Mouse (Mus musculus): Measurements from ENCODE around the gene Ttc9b. TPM values are rescaled to one million over a fixed set of nuclear protein-coding genes. Genes with fewer than 3 reads are reported as not detected.

Gene Ttc9b
- 0.10 TPM in 1 of 2 replicates, not detected in the other for polyA plus RNA-seq (2015; fragmentation: Nextera tagmentation; extraction: Ambion mirVana)

DNA sequence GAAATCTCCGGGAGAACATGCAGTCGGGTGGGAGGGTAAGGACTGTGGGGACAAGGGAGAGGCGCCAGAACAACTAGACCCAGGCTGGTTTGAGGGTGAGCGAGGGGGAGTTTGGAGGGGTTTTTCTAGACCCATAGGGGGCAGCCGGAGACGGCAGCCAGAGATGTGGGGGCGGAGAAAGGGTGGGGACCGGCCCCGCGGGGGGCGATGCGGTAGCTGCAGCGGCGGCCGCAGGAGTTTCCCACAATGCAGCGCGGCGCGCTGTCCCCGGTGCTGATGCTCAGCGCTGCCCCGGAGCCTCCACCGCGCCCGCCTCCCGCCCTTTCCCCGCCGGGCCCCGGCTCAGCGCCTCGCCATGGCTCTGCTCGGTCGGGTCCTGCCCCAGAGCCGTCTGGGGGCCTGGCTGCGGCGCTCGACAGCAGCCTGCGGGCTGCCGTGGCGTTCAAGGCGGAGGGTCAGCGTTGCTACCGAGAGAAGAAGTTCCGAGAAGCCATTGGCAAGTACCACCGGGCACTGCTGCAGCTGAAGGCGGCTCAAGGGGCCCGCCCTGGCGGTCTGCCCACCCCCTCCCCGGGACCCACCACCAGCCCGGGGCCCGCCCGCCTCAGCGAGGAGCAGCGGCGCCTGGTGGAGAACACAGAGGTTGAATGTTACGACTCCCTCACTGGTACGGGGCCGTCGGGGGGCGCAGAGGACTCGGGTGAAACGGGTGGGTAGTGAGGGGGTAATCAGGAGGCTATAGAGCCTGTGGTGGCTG is at the start of gene Ttc9b:
TSS of gene Ttc9b (plus strand) at position 235 of the 757 bp plus-strand sequence.
- Histone ChIP-seq H3K36me3 (peaks cover 25% of the 10 kb centered on the region), H3K4me3 (peak within 1 kb of the TSS; percentile 35), H3K9me3 (no peaks in the 10 kb centered on the region), H3K27me3 (peaks cover 77% of the 10 kb centered on the region), H3K27ac (no peak within 1 kb of the TSS), H3K4me2 (replicated peaks) (peak within 1 kb of the TSS; percentile 63), H3K4me1 (peaks cover 8% of the 10 kb centered on the region), H3K9ac (no peak within 1 kb of the TSS)
- peak; percentile 70; the same call in 1 of the 2 replicates for ATAC-seq (ENCODE audit: low FRiP score, low read depth)
- WGBS: 4% methylated on average over 51 of the region's 62 CpGs

DNA sequence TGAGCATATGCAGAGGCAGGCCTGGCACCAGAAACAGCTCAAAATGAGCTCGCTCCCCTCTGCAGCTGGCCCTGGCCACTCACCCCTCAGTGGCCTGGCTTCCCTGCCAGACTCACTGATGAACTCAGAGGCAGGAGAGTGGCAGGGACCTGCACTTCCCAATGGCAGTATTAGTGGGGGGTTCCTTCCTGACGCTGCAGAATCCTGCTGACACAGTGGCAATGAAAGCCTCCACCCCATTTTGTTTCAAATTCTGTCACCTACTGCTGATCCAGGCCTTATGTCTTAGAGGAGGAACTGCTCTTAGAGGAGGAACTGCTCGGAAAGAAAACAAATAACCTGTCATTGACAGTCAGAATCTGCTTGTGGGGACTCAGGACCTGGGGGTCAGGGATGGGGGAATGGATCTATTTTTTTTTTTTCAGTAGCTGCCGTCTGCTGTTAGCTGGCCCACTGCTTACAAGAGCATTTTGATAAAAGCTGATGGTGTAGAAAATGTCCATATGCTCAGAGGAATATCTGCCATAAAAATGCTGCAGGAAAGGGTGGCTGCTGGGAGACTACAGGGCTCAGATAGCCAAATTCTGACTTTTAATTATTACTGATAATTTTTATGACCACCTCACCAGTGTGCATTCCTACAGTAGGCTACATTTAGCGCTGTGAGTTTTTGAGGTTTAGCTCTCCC is 48.9 kb upstream of the Ttc9b start:
- Histone ChIP-seq H3K27ac (peak overlapping the region; percentile 88; the same call in 1 of the 2 replicates), H3K4me2 (replicated peaks) (no peak overlapping the region), H3K4me3 (no peak overlapping the region), H3K27me3 (no peaks in the 10 kb centered on the region), H3K9ac (no peak overlapping the region), H3K9me3 (no peaks in the 10 kb centered on the region), H3K36me3 (peaks cover 29% of the 10 kb centered on the region), H3K4me1 (peaks cover 64% of the 10 kb centered on the region)
- 50% methylated on average over 5 of the region's 5 CpGs for WGBS
- no peak for ATAC-seq (ENCODE audit: low FRiP score, low read depth)

DNA sequence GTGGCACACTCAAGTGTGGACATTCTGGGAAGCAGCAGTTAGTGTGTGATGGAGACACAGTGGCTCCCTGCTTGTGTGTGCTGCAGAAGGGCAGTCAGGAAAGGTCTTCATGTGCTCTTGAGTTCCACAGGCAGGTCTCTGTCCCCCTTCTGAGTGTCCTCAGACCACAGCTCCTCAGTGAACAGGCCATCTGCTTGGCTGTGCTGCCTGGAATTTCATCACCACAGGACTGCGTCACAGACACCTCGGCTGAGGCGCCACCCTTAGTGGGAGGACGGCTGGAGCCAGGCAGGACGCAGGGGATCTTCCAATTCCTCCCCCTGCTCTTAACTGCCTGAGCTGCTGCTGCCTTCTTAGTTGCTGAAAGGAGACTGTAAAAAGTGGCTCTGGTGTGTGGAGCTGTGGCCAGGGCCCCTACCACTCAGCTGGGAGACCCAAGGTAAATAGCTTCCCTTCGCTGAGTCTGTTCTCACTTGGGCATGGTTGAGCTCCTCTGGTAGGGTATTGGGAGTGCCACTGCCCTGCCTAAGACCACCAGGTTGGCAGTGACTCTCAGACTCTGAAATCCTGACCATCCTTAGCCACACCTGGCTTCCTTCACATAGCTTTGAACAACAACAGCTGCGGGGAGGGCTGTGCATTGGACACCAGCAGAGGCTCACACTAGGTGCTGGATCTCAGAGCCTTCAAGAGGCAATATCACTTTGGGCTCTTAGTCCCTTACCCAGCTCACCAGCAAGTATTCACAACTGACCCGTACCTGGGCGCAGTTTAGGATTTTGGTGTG is 48.0 kb upstream of the Ttc9b start:
- Histone ChIP-seq H3K9ac (peak overlapping the region; percentile 45; the same call in 1 of the 2 replicates), H3K27me3 (no peaks in the 10 kb centered on the region), H3K4me3 (no peak overlapping the region), H3K9me3 (no peaks in the 10 kb centered on the region), H3K36me3 (peaks cover 37% of the 10 kb centered on the region), H3K4me1 (peaks cover 64% of the 10 kb centered on the region), H3K27ac (peak overlapping the region; percentile 88), H3K4me2 (replicated peaks) (peak overlapping the region; percentile 30; the same call in 1 of the 2 replicates)
- 0 out of 2 replicates have a peak, but pooled peaks have one; percentile 12 for ATAC-seq (ENCODE audit: low FRiP score, low read depth)
- 49% methylated on average over 9 of the region's 9 CpGs for WGBS

DNA sequence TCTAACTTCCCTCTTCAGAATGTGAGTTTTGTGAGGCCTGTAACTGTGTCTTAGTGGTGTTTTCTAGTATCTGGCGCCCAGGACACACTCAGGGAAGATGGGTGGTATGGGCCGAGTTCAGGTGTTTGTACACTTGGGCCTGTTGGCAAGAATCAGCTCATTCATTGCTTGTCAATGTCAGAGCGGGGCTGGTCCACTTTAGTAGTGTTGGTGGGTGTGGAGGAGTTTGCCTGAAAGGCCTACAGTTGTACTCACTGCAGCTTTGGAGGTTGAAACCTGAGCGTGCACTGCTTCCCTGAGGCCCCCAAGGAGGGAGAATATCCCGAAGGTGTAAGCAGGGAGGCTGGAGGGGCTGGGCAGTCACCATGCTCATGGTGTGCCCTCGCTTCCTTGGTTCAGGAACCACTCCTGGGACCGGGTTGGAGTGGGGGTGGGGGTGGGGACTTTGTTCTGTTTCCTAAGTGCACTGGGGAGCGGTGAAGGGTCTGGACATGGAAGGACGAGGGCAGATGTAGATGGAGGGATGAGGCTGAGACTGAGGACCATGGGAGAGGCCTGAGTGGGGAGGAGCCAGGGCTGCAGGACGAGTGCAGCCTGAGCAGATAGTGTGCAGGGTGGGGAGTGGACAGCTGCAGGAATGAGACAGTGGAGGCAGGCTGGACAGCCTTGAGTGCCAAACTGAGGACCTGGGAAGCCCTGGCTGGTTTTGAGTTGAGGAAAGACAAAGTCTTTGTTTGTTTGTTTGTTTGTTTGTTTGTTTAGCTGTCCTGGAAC is 47.0 kb upstream of the Ttc9b start:
- H3K4me3 ChIP-seq: no peak overlapping the region
- WGBS: 47% methylated on average over 10 of the region's 10 CpGs
- H3K27ac ChIP-seq: peak overlapping the region; percentile 88; the same call in 1 of the 2 replicates
- peaks cover 55% of the 10 kb centered on the region for H3K4me1 ChIP-seq
- no peaks in the 10 kb centered on the region for H3K9me3 ChIP-seq
- H3K9ac ChIP-seq: peak overlapping the region; percentile 31; the same call in 1 of the 2 replicates
- peaks cover 42% of the 10 kb centered on the region for H3K36me3 ChIP-seq
- no peaks in the 10 kb centered on the region for H3K27me3 ChIP-seq
- H3K4me2 ChIP-seq (replicated peaks): peak overlapping the region; percentile 30
- ATAC-seq (ENCODE audit: low FRiP score, low read depth): peak; percentile 49; the same call in 1 of the 2 replicates

DNA sequence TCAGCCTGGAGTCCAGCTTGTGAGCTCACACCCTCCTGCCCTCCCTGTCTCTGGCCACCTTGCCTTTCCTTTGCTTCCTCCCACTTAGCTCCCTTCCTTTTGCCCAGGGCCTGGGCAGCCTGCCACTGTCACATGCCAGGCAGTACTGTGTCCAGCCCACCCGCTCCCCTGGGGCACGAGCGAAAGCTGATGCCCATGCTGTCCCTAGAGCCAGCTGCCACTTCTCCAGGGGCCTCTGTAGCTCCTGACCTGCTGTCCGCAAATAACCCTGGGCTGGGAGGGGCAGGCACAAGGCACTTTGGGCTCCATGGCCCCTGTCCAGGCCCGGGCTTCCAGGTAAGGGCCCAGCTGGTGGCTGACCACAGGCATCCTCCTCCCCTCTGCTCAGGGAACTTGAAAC is 46.1 kb upstream of the Ttc9b start:
- peak overlapping the region; percentile 88; the same call in 1 of the 2 replicates for H3K27ac ChIP-seq
- no peak overlapping the region for H3K4me3 ChIP-seq
- 0 out of 2 replicates have a peak overlapping the region, but pooled peaks have one; percentile 9 for H3K4me2 ChIP-seq (replicated peaks)
- peaks cover 42% of the 10 kb centered on the region for H3K36me3 ChIP-seq
- peak overlapping the region; percentile 31 for H3K9ac ChIP-seq
- H3K27me3 ChIP-seq: no peaks in the 10 kb centered on the region
- ATAC-seq (ENCODE audit: low FRiP score, low read depth): no peak
- WGBS: 65% methylated on average over 5 of the region's 5 CpGs
- H3K4me1 ChIP-seq: peaks cover 46% of the 10 kb centered on the region
- H3K9me3 ChIP-seq: no peaks in the 10 kb centered on the region

DNA sequence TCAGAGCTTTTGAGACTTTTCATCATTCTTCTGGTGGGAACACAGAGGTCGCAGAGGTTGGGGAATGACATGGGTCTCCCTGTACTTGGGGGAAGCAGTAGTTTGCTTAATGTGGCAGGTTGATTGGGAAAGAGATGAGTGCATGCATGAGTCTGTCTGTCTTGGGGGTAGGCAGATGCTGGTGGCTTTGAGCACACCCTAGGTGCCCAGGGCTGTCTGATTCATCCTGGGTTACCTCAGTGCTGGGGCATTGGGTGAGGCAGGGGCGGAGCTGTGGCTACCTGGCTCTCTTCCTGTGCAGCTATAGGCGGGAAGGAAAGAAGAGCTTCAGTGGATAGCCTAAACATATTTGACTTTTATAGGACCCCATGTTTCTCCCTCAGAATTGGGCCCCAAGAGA is 45.6 kb upstream of the Ttc9b start:
- ATAC-seq (ENCODE audit: low FRiP score, low read depth): no peak
- peaks cover 43% of the 10 kb centered on the region for H3K4me1 ChIP-seq

DNA sequence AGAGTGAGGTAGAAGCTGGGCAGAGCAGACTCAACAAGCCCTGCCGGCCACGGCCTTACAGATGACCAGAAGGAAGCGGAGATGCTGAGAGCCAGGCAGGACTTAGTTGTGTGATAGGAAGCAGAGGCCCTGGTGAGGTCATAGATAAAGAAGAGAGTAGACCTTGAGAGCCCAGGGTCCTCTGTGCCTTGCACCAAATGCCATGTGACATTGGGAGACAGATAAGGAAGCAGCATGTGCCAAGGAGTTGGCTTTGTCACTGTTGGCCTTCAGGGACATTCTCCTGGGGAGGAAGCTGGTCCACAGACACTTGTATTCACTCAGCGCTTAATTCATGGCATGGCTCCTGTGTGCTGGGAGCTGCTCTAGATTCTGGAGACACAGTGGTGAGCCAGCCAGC is 44.4 kb upstream of the Ttc9b start:
- WGBS: 96% methylated on average over 4 of the region's 4 CpGs
- no peak overlapping the region for H3K4me2 ChIP-seq (replicated peaks)
- ATAC-seq (ENCODE audit: low FRiP score, low read depth): no peak
- no peak overlapping the region for H3K4me3 ChIP-seq
- H3K27ac ChIP-seq: no peak overlapping the region
- peaks cover 37% of the 10 kb centered on the region for H3K36me3 ChIP-seq
- peaks cover 37% of the 10 kb centered on the region for H3K4me1 ChIP-seq
- H3K9me3 ChIP-seq: no peaks in the 10 kb centered on the region
- H3K27me3 ChIP-seq: no peaks in the 10 kb centered on the region
- no peak overlapping the region for H3K9ac ChIP-seq

More for the DNA sequence above, 45.6 kb upstream of the Ttc9b start:
- peaks cover 37% of the 10 kb centered on the region for H3K36me3 ChIP-seq
- no peak overlapping the region for H3K27ac ChIP-seq
- H3K27me3 ChIP-seq: no peaks in the 10 kb centered on the region
- 85% methylated on average over 3 of the region's 3 CpGs for WGBS
- no peak overlapping the region for H3K4me2 ChIP-seq (replicated peaks)
- H3K4me3 ChIP-seq: no peak overlapping the region
- no peaks in the 10 kb centered on the region for H3K9me3 ChIP-seq
- peak overlapping the region; percentile 31; the same call in 1 of the 2 replicates for H3K9ac ChIP-seq

DNA sequence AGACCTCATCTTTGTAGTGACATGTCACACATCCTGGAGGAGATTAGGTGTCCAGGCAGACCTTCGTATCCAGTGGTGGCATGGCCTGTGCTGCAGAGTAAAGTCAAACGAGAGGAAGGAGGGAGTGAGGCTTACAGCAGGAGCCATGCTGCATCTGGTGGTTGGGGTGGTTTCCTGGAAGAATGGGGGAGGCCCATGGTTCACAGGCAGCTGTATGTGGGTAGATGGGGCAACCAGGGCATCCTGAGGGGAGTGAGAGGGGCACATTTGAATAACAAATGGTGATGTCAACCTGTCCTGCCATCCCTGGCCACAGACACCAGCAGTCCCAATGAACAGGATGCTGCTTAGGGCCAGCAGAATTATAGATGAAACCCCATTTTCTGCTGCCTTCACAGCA is 44.0 kb upstream of the Ttc9b start:
- H3K9ac ChIP-seq: no peak overlapping the region
- 82% methylated on average over 2 of the region's 2 CpGs for WGBS
- no peaks in the 10 kb centered on the region for H3K9me3 ChIP-seq
- H3K27me3 ChIP-seq: no peaks in the 10 kb centered on the region
- no peak for ATAC-seq (ENCODE audit: low FRiP score, low read depth)
- H3K4me2 ChIP-seq (replicated peaks): no peak overlapping the region
- H3K4me3 ChIP-seq: no peak overlapping the region
- no peak overlapping the region for H3K27ac ChIP-seq
- H3K36me3 ChIP-seq: peaks cover 37% of the 10 kb centered on the region
- H3K4me1 ChIP-seq: peaks cover 33% of the 10 kb centered on the region

DNA sequence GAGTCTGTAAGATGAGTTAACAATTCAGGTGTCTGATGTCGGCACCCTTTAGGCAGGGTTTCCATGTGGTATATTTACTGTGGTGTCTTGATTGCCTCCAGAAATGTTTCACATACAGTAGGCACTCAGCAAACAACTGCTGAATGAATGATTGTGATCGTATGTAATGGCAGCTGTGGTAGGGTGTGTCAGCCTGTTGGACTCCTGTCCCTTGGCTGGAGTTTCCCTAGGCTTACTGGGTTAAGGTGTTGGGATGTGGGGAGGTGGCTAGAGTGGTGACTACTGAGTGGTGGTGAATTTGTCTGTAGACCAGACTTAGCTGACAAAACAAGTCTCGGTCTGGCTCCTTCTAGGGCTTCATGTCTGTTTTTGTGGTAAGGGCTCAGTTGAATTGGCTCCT is 43.3 kb upstream of the Ttc9b start:
- Histone ChIP-seq H3K36me3 (peaks cover 37% of the 10 kb centered on the region), H3K4me1 (peaks cover 26% of the 10 kb centered on the region), H3K9ac (no peak overlapping the region), H3K4me2 (replicated peaks) (no peak overlapping the region), H3K4me3 (no peak overlapping the region), H3K27me3 (no peaks in the 10 kb centered on the region), H3K9me3 (no peaks in the 10 kb centered on the region), H3K27ac (no peak overlapping the region)
- WGBS: 91% methylated on average over 3 of the region's 3 CpGs
- ATAC-seq (ENCODE audit: low FRiP score, low read depth): no peak

DNA sequence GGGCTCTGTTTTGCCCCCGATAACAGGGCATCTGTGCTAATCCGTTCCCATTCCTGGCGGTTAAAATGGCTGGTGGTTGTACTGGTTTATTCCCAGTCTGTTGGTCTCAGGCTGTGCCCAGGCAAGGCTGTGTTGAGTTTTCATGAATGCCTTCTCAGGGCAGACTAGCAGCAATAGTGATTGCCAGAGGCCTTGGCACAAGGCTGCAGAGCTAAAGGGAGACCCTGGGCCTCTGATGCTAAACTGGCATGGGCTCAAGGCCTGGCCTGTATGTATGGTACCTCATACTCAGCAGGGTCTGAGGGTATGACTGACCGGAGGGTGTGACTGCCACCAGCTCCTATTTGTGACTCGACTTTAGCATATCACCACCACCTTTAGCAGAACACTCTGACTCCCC is 42.8 kb upstream of the Ttc9b start:
- Histone ChIP-seq H3K4me1 (peaks cover 21% of the 10 kb centered on the region), H3K9me3 (no peaks in the 10 kb centered on the region), H3K27me3 (no peaks in the 10 kb centered on the region), H3K4me3 (no peak overlapping the region), H3K4me2 (replicated peaks) (no peak overlapping the region), H3K9ac (no peak overlapping the region), H3K27ac (no peak overlapping the region), H3K36me3 (peaks cover 40% of the 10 kb centered on the region)
- WGBS: 89% methylated on average over 5 of the region's 5 CpGs
- ATAC-seq (ENCODE audit: low FRiP score, low read depth): no peak

DNA sequence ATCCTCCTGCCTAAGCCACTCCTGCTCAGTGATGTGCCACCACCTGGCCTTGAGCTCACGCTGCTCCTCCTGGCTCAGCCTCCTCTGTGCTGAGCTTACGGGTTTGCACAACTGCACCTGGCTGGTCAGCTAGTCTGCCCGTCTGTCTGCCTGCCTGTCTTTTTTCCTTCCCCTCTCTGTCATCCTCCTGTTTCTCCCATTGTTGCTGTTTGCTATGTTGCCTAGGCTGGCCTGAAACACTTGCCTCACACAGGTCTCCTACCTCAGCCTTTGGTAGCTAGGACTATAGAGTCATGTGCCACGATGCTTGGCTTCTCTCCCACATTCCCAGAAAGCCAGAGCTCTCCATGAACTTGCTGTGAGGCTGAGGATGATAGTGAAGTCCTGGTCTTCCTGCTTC is 40.8 kb upstream of the Ttc9b start:
- Histone ChIP-seq H3K36me3 (peaks cover 54% of the 10 kb centered on the region), H3K27me3 (no peaks in the 10 kb centered on the region), H3K9ac (no peak overlapping the region), H3K4me3 (no peak overlapping the region), H3K9me3 (no peaks in the 10 kb centered on the region), H3K4me2 (replicated peaks) (no peak overlapping the region), H3K4me1 (0 out of 2 replicates have a peak, but pooled peaks cover under 1% of the 10 kb centered on the region), H3K27ac (no peak overlapping the region)
- no peak for ATAC-seq (ENCODE audit: low FRiP score, low read depth)
- WGBS: 79% methylated on average over 4 of the region's 4 CpGs

Data from limb, embryonic 13.5 days (tissue).